Mouse (Mus musculus) forebrain, postnatal 0 days (tissue): ENCODE data around the gene Dnm3. TPM values are rescaled to one million over a fixed set of nuclear protein-coding genes. Genes with fewer than 3 reads are reported as not detected.
A peak's percentile ranks its signal among the peaks of the same experiment; 100 is the strongest.

Experiments used
- ATAC-seq: fragments of 200-750 bp; cut with Nextera tagmentation; 2 replicates; pipeline ENCODE4 v1.8.0; 2017; ENCODE audit warnings: mild to moderate bottlenecking, moderate library complexity
- DNase-seq: peaks from one replicate; pipeline ENCODE4 v3.0.0-alpha.2; 2015
- H3K27ac ChIP-seq: fragments of 300-500 bp; sonication (generic); 2 replicates; pipeline ENCODE4 v1.5.1; 2014; ENCODE audit warnings: low read depth, mild to moderate bottlenecking, antibody characterized with exemption, low read length, moderate library complexity, mixed read lengths
- H3K27me3 ChIP-seq: fragments of 300-500 bp; sonication (generic); 2 replicates; pipeline ENCODE4 v1.6.1; 2014; ENCODE audit warnings: mild to moderate bottlenecking, low read length, mixed read lengths; ENCODE audit not compliant: insufficient read depth
- H3K36me3 ChIP-seq: fragments of 300-500 bp; sonication (generic); 2 replicates; pipeline ENCODE4 v1.6.1; 2014; ENCODE audit warnings: mild to moderate bottlenecking, moderate library complexity; ENCODE audit not compliant: insufficient read depth
- H3K4me1 ChIP-seq: fragments of 300-500 bp; sonication (generic); 2 replicates; pipeline ENCODE4 v1.6.1; 2014; ENCODE audit warnings: antibody characterized with exemption; ENCODE audit not compliant: insufficient read depth
- H3K4me2 ChIP-seq: fragments of 300-500 bp; sonication (generic); 2 replicates; pipeline ENCODE4 v1.6.1; 2014; ENCODE audit warnings: low read depth, mild to moderate bottlenecking, moderate library complexity
- H3K4me3 ChIP-seq: fragments of 300-500 bp; sonication (generic); 2 replicates; pipeline ENCODE4 v1.5.1; 2014; ENCODE audit warnings: low read depth, low read length, mixed read lengths
- H3K9ac ChIP-seq: fragments of 300-500 bp; sonication (generic); 2 replicates; pipeline ENCODE4 v1.6.1; 2014; ENCODE audit warnings: mild to moderate bottlenecking
- H3K9me3 ChIP-seq: fragments of 300-500 bp; sonication (generic); 2 replicates; pipeline ENCODE4 v1.6.1; 2016; ENCODE audit warnings: low read length
- CTCF ChIP-seq: sonication (generic); IDR thresholded peaks from 2 replicates; pipeline ENCODE4 v1.5.1; 2016; ENCODE audit warnings: antibody characterized with exemption, control low read depth, low read depth
- WGBS: fragments of 180-500 bp; shearing (Covaris S2); extraction: QIAGEN DNeasy Blood & Tissue Kit; methylation state at CpG from one replicate; pipeline ENCODE4 v1.1.7; 2014; 5-methylcytosine and 5-hydroxymethylcytosine counted together
- polyA plus RNA-seq: library from polyadenylated mRNA; unstranded; fragments of >200 nt; fragmentation: Nextera tagmentation; extraction: Ambion mirVana; gene quantifications from 2 replicates; pipeline ENCODE4 v1.2.1, GENCODE M21; 2015
- total RNA-seq: library from RNA; depleted of rRNA; stranded (reverse); fragments of >200 nt; gene quantifications from 2 replicates; pipeline ENCODE4 v1.2.3, GENCODE M21; 2014

Dnm3 gene
- total and polyA plus RNA-seq, 2 experiments from 2014 or later, result 45.3 to 74.4 TPM

DNA sequence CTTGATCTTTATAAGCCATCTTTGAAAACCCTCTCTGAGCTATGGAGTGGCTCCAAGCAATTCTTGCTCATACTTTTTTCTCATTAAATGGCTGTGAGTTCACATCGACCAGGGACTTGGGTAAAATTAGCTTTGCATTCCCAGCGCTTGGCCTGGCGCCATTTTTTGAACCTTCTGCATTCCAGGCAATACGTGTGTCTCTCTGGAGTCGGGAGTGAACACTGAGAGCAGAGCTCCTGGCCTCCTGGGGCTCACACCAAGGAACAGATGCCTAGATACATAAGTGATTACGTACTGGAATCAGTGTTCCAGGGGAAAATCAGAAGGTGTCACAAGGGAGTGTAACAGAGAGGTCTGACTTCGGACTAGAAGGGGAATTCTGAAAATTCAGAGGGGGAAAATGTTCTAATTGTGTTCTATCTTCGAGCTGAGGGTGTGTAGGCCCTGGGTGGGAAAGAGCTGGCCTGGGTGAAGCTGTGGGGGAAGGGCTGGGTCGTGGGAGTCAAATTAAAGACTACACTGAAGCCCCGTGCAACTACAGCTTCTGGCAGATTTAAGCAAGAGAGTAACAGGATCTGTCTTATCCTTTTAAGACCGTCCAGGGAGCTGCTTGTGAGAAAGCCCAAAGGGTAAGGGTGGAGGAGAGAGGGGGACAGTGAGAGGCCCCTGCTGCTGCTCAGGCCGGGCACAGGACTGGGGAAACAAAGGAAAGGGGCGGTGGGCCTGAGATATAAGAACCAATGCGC lies 293.7 kb downstream of the Dnm3 start:
- DNase-seq (no peak), ATAC-seq (no peak)
- H3K4me3 ChIP-seq, result no peak overlapping the region
- H3K9ac ChIP-seq, result no peak overlapping the region
- no peak overlapping the region for H3K27ac ChIP-seq
- no peaks in the 10 kb centered on the region for H3K4me1 ChIP-seq
- no peaks in the 10 kb centered on the region for H3K9me3 ChIP-seq
- H3K27me3 ChIP-seq, result no peaks in the 10 kb centered on the region
- WGBS, result 42% methylated on average over 14 of the region's 14 CpGs
- H3K36me3 ChIP-seq, result no peaks in the 10 kb centered on the region
- TF ChIP-seq CTCF, result no peak
- no peak overlapping the region for H3K4me2 ChIP-seq

GRCm38 (mm10) chr1:162183438-162183837 lies 294.4 kb downstream of the Dnm3 start:
- Histone ChIP-seq H3K4me1 (no peaks in the 10 kb centered on the region), H3K27me3 (no peaks in the 10 kb centered on the region), H3K27ac (no peak overlapping the region), H3K36me3 (no peaks in the 10 kb centered on the region), H3K9ac (no peak overlapping the region), H3K4me2 (no peak overlapping the region), H3K9me3 (no peaks in the 10 kb centered on the region), H3K4me3 (no peak overlapping the region)
- ATAC-seq, result no peak
- no peak for DNase-seq
- TF ChIP-seq CTCF, result no peak
- 76% methylated on average over 3 of the region's 3 CpGs for WGBS

GRCm38 (mm10) chr1:162181187-162181975 lies 296.5 kb downstream of the Dnm3 start:
- 66% methylated on average over 7 of the region's 7 CpGs for WGBS
- H3K36me3 ChIP-seq, result no peaks in the 10 kb centered on the region
- H3K4me3 ChIP-seq, result no peak overlapping the region
- ATAC-seq (no peak), DNase-seq (no peak)
- H3K4me2 ChIP-seq, result no peak overlapping the region
- no peak overlapping the region for H3K27ac ChIP-seq
- TF ChIP-seq CTCF, result no peak
- no peaks in the 10 kb centered on the region for H3K4me1 ChIP-seq
- H3K9me3 ChIP-seq, result no peaks in the 10 kb centered on the region
- H3K9ac ChIP-seq, result no peak overlapping the region
- H3K27me3 ChIP-seq, result no peaks in the 10 kb centered on the region

DNA sequence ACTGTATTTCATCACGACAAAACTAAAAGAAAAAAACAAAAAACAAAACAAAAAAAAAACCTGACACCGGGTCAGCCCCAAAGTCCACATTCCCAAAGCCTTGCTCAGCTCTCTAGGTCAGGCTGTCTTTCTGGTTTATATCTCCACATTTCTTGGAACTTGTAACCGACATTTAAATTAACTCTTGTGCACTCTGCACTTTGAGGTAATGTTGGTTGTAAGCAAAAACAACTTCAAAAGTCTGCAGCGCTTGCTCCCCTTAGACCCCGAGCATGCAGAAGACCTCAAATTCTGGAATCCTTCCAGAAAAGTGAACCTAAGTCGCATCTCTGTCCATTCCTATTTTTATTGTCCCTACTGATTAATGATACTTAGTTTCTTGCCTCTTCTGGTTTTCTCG lies 297.4 kb downstream of the Dnm3 start:
- H3K27me3 ChIP-seq, result no peaks in the 10 kb centered on the region
- ATAC-seq (no peak), DNase-seq (no peak)
- 78% methylated on average over 7 of the region's 7 CpGs for WGBS
- H3K4me2 ChIP-seq, result no peak overlapping the region
- no peaks in the 10 kb centered on the region for H3K9me3 ChIP-seq
- H3K36me3 ChIP-seq, result no peaks in the 10 kb centered on the region
- no peak overlapping the region for H3K27ac ChIP-seq
- no peaks in the 10 kb centered on the region for H3K4me1 ChIP-seq
- no peak for TF ChIP-seq CTCF
- no peak overlapping the region for H3K4me3 ChIP-seq
- H3K9ac ChIP-seq, result no peak overlapping the region

DNA sequence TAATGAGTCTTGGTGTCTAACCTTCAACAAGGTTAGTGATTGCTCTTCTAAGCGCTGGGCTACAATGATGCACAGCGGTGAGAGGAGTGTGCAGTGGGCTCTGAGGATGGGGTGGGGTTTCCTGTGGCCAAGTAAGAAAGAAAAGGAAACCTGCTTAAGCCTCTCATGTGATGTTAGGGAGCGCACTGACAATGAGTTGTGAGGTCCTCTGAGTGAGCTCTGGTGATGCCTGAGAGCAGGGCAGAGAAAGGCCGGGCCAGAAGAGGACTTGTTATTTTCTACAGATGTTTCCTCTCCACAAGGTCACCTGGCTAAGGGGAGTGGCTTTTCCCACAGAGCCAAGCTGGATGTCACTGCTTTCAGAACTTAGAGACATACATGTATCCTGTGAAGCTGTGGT lies 298.4 kb downstream of the Dnm3 start:
- ATAC-seq (no peak), DNase-seq (no peak)
- Histone ChIP-seq H3K4me3 (no peak overlapping the region), H3K4me2 (no peak overlapping the region), H3K4me1 (no peaks in the 10 kb centered on the region), H3K9ac (no peak overlapping the region), H3K9me3 (no peaks in the 10 kb centered on the region), H3K36me3 (no peaks in the 10 kb centered on the region), H3K27ac (no peak overlapping the region), H3K27me3 (no peaks in the 10 kb centered on the region)
- 93% methylated on average over 4 of the region's 4 CpGs for WGBS
- TF ChIP-seq CTCF, result no peak

DNA sequence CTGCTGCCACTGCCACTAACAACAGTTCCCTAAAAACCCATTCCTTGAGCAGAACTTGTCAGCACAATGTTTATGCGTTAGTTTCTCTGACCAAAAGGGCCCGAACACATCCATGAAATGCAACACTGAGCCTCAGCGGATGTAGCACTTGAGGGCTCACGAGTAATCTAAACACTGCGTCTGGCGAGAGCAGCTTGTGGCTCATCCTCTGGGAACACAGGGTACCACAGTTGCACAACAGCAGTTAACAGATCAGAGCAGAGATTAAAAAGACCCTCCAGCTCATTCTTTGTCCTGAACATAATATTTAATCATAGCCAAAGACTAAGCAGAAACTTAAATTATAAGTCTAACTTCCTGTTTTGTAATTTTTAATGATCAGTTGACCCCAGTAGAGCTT lies 305.0 kb downstream of the Dnm3 start:
- Histone ChIP-seq H3K4me2 (no peak overlapping the region), H3K4me3 (no peak overlapping the region), H3K27ac (no peak overlapping the region), H3K9me3 (no peaks in the 10 kb centered on the region), H3K9ac (no peak overlapping the region), H3K27me3 (no peaks in the 10 kb centered on the region), H3K36me3 (no peaks in the 10 kb centered on the region), H3K4me1 (no peaks in the 10 kb centered on the region)
- WGBS, result 69% methylated on average over 6 of the region's 6 CpGs
- no peak for TF ChIP-seq CTCF
- no peak for ATAC-seq
- DNase-seq, result no peak

DNA sequence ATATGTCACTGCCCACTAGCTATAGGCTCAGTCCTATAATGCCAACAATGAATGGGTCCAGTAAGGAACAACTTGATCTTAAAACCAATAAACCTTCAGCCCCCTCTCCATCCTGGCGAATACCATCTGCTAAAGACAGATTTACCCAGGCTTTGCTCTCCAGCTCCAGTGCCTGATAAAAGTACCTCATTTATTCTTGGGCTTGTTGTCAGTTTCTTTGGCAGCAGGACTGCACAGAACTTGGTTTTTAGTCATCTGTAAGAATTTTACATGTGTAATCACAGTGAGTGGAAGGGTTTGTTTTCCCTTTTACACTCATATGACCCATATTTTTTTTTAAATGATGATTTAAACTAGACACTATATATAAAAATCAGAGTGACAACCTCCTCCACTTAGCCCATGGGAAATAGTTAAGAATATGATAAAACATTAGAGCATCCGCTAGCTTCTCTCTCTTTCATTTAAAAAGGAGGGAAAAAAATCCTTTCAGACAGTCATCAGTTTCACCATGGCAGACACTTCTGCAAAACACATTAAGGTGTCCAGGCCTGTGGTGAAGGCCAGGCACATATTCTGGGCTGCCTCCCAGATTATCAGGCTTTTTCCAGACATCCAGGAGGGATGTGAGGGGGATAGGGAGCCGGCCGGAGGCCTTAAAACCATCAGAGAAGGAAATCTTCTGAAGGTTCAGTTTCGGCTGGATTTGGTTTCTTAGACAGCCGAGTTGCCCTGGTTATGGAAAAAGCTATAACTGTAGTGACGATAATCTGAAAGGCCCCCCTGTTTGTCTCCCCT lies 313.9 kb downstream of the Dnm3 start:
- DNase-seq (peak; percentile 8), ATAC-seq (peak; percentile 47)
- Histone ChIP-seq H3K9me3 (no peaks in the 10 kb centered on the region), H3K27ac (no peak overlapping the region), H3K4me3 (no peak overlapping the region), H3K4me2 (no peak overlapping the region), H3K36me3 (no peaks in the 10 kb centered on the region), H3K9ac (no peak overlapping the region), H3K4me1 (no peaks in the 10 kb centered on the region), H3K27me3 (no peaks in the 10 kb centered on the region)
- 80% methylated on average over 7 of the region's 7 CpGs for WGBS
- no peak for TF ChIP-seq CTCF
